Mouse (Mus musculus) gastrocnemius, postnatal 4 days (tissue): ENCODE results near the gene Chpf2. TPM values are rescaled to one million over a fixed set of nuclear protein-coding genes. Genes with fewer than 3 reads are reported as not detected.

Source experiments
- DNase-seq, 2 experiments: peaks; one replicate each; pipeline ENCODE4 v3.0.0; 2021 to 2022; ENCODE audit warnings: low spot score in 2 of 2, mixed read lengths in 2 of 2
- total RNA-seq, 2 experiments: library from RNA; stranded (reverse); gene quantifications; 2 replicates each; pipeline ENCODE4 v1.2.3; 2021

Chpf2 gene
- total RNA-seq, 2 experiments from 2014 or later, result 34.4 to 36.7 TPM

DNA sequence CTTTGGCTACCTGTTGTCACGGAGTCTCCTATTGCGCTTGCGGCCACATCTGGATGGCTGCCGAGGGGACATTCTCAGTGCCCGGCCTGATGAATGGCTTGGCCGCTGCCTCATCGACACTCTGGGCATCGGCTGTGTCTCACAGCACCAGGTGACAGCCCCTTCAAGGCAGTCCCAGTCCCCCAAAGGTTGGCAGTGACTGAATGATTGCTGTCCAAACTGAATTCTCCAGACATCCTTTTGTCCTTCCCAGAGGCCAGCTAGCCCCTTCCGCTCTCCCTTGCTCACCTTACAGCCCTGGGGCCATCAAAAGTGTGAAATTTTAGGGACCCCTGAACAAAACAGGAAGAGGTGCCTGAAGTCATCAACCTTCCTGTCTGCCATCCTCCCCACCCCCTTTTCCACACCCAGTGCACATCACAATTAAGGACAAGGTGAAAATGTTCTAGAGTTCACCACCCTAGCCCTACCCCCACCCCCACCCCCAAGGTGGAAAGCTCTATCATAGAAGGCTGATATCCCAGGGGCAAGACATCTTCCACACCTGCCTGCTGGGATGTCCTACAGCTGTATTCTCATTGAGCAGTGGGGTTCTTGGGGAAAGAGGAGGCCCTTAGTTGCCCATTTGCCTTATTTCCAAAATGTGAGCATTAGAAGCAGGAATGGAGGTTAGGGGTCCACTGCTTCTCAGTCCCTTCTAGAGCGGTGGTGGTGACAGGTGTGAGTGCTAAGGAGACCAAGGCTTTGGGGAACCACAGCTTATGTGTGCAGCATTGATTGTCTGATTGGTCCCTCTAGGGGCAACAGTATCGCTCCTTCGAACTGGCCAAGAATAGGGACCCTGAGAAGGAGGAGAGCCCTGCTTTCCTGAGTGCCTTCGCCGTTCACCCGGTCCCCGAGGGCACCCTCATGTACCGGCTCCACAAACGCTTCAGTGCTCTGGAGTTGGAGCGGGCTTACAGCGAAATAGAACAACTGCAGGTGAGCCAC is 3.3 kb downstream of the Chpf2 start:
- DNase-seq, result no peak

DNA sequence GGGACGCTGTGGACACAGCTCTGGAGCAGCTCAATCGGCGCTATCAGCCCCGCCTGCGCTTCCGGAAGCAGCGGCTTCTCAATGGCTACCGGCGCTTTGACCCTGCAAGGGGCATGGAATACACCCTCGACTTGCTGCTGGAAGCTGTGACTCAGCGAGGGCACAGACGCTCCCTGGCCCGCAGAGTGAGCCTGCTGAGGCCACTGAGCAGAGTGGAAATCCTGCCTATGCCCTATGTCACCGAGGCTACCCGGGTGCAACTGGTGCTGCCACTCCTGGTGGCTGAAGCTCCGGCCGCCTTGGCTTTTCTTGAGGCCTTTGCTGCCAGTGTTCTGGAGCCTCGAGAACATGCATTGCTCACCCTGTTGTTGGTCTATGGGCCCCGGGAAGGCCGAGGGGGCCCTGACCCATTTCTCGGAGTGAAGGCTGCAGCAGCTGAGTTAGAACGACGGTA is 4.8 kb downstream of the Chpf2 start:
- peak in 1 of 2 experiments; percentile 48 for DNase-seq

DNA sequence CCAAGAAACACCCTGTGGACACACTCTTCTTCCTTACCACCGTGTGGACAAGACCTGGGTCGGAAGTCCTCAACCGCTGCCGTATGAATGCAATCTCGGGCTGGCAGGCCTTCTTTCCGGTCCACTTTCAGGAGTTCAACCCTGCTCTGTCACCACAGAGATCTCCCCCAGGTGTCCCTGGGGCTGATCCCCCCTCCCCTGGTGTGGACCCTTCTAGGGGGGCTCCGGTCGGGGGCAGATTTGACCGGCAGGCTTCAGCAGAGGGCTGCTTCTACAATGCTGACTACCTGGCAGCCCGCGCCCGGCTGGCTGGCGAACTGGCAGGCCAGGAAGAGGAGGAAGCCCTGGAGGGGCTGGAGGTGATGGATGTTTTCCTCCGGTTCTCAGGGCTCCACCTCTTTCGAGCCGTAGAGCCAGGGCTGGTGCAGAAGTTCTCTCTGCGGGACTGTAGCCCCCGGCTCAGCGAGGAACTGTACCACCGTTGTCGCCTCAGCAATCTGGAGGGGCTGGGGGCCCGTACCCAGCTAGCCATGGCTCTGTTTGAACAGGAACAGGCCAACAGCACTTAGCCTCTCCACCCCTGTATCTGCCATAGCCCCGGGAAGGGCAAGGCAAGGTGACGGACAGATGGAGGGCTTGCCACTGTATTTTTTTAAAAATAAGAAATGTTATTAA is 5.4 kb downstream of the Chpf2 start:
- no peak for DNase-seq

DNA sequence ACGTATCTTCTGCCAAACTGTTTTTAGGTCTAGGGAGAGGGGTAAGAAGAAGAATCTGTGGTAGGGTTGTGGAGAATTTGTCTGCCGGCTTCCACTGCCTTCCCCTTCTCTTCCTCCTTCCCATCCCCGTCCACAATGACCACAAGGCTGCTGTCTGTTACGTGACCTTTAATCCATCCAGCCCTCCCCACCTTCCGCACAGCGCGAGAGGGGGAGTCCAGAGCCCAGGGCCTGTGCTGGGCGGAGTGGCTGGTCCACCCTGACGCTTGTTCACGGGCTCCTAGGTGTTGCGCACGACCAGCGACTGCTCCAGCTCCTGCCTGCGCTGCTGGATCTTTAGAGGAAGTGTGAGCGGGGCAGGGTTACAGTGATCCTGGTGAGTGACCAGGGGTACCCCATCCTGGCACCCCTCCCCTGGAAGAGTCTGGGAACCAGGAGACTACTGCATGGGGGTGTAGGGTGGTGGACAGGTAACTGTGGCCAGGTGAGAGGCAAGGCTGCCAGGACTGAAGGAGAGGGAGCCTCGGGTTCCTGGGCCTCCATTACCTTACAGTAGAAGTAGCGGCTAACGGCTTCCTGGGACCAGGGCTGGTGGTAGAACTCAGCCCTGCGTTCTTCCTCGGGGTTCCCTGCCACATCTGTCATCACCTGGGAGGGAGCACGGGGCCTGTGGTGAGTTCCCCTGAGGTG is 6.1 kb downstream of the Chpf2 start:
- no peak for DNase-seq

DNA sequence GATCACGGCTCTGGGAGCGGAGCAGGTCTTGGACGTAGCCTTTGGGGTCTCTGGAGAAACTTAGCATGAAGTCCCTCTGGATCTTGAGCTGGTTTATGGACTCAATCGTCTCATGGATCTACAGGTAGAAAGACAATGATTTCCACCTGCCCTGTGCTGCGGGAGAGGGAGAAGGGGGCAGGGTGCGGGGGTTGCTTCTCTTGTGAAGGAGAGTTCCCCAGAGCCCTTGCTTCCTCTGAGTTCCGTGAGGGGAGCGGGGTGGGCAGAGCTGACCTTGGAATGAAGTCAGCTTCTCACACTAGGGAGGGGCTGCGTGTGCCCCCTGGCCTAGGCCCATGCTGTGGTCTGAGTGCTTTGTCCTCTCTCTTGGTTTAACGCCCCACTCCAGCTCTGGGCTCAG is 6.7 kb downstream of the Chpf2 start:
- no peak for DNase-seq

DNA sequence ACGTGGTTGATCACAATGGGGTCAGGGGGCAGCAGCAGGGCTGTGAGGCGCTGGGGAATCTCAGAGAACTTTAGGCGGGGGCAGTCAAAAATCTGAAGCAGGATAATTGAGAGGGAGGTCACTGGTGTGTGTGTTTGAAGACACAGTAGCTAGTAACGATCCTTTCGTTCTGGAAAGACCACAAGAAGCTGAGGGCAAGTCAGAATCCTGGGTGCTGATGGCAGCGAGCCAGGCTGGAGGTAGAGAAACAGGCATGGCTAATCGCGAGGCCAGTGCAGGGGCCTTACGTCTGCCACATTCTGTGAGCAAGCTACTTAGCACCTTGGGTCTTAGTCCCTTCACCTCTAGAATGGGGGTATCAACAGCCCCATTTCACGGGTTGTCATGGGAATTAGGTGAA is 7.4 kb downstream of the Chpf2 start:
- no peak for DNase-seq

DNA sequence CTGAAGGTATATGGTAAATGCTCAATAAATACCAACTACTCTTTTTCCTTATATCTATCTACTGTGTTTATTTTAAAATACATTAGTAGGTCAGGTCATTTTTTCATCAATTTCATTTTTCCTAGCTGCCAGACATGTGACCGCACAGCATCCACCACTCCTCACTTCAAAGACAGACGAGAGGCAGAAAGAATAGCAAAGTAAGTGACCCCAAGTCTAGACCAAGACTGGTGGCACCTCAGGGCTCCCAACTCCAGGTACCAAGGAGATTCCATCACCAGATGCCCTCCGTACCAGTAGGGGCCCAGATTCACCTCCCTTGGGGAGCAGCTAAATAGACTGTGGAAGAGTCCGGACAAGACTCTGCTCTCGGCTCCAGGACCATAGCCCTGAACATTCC is 7.8 kb downstream of the Chpf2 start:
- DNase-seq, result no peak

DNA sequence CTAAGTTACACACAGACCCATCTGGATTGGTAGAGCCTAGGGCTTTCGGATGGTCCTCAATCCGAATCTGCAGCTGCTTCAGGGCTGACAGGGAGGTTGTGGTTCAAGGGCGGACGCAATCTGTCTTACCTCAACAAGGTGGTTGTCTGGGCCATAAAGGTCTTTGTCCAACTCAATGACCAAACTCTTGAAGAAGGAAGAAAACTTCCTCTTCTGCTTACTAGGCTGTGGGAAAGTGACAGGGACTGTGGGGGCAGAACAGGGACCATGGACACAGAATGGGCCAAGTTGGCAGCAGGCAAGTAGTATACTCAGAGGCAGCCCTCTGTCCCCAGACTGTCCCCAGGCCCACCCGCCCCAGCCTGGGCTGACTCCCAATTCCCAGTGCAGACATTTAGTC is 8.7 kb downstream of the Chpf2 start:
- DNase-seq, result no peak

DNA sequence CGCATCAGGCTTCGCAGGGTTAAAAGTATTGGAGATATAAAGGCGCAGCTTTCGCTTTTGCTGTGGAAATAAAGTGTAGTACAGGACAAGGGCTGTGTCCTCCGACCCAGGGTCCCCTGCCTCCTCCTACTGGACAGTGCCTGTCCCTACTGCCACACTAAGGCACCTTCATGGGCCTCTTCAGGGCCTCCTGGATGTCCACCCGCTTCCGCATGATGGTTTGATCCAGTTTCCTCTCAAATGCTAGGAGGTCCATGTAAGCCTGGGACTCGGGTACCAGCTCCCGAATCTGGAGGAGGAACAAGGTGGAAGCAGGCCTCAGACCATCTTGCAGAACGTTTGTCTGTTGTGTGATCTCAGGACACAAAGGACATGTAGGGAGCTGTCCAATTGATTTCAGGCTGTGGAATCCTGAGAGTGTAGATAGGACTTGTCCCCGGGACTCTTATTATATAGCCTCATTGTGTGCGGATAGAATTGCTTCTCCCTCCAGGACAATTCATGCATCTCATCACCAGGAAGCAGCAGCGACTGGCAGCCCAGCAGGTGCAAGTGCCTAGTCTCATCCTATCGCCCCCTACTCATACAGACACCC is 9.3 kb downstream of the Chpf2 start:
- no peak for DNase-seq

DNA sequence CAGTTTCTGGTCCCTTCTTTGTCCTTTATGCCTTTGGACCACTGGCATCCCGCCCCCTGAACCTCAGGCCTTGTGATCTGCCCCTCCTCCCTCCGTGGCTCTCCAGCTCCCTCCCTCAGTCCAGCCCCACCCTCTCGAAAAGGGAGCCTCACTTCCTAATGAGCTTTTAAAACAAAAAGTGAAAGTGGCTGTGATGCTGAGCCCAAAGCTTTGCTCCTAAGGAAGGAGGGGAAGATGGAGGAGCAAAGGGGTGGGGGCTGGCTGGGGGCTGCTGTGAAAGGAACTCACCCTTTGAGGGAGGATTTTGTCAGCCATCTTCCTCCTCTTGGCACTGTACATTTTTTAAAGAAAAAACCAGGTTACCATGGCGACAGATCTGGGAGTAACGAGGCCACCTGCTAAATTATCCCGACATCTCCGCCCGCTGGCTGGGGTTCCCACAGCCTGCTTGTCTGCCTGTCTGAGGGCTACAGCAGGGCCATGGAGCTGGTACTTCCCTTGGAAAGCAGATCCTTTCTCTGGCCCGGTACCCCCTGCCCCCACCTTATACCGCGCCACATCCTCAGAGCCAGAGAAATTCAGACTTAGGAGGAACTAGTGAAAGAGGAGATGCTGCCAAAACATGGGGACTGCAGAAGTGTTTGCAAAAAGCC is 10.1 kb downstream of the Chpf2 start:
- no peak for DNase-seq

DNA sequence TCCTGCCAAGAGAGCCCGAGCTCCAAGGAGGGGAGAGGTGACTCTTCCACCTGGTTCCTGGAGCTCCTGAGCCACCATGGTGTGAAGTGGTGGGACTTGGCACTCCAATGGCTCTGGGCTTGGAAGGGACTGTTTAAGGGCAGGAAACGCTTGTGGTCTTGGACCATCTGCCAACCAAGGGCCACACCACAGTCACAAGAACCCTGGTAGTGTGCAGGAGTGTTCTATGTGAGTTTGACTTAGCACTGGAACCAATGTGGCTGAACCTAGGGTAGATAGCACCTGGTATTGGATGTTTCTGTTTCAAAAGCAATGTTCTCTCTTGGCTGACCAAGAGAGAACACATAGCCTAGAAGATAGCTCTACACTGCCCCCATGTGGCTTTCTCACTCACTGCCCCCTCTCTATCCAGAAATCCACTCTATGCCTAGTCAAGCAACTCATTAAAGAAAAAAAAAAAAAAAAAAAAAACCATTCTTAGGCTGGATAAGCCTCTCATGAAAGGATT is 10.7 kb downstream of the Chpf2 start:
- DNase-seq, result peak; percentile 54 to 72

DNA sequence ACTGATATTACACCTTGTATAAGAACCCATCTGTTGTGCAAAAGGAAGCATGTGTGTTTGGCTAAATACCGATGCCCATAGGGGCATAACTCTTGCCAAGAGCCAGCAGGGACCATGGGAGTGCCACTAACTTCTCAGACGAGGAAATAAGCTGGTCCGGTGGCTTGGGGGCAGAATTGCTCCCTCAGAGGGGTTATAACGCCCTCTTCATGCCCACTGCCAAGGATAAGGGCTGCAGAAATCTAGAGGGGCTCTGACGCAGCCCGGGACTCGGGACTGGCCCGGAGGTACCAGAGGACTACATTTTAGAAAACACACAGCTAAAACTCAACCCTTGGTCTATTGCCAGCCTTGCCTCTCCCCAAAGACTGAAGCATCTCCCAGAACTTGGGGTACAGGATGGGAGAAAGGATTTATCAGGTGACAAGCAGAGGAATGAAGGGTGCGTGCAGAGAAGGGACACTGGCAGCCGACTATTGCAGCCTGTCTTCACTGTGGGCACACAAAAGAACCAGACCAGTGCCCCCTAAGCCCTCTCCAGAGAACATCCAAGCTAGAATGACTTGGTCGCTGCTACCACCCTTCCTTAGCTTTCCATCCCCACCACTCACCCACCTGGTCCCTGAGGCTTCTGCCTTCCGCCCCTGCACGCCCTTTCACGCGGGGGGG is 11.5 kb downstream of the Chpf2 start:
- no peak for DNase-seq

DNA sequence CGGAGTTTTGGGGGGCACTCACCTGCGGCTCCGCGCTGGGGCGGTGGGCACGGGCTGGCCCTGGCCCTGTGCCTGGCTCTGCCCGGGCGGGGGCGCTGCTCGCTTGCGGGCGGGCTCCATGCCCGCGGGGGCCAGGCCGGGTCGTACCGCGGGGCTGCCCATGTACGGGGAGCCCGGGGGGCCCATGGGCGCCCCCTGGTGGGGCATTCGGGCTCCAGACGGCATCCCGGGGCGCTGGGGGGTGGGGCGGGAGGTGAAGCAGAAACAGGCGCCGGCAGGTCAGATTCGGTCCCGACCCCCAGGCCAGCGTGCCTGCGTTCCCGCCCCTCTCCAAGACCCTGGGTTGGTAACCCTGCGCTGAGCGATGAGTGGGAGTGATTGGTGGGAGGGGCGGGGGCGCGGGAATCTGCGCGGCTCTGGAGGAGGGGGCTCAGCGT is 12.0 kb downstream of the Chpf2 start:
- DNase-seq, result peak; percentile 72 to 78

DNA sequence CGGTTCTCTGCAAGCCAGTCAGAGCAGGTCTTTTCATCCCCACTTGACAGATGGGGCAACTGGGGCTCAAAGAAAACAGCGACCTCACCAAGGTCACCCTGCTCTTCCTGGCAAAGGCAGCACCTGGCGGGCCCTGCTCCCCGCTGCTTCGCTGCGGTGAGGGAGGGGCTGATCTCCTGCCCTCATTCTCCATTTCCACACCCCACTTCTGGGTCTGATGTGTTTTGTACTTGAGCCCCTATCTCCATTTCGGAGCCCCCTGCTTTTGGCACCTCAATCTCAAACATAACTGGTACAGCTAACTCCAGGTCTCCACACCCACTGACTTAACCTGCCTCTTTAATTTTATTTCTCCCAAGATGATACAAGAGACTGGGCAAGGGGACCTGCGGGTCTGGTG is 12.6 kb downstream of the Chpf2 start:
- no peak for DNase-seq

DNA sequence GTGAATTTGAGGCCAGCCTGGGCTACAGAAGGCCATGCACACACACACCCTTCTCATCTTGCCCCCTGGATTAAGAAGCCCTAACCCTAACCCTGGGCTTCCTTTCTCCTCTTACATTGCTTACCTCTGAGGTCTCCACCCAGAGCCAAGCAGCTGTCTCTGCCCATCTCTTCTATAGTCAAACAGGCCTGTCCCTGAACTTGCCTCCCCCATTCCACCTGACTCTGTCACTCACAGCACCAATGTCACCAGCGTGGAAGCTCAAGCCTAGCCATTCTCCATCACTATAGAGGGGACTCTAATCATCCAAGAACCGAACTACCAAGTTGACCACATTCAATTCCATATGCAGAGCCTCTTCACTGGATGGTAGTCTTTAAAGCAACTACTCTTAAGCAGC is 13.7 kb downstream of the Chpf2 start:
- DNase-seq, result peak in 1 of 2 experiments; percentile 68

DNA sequence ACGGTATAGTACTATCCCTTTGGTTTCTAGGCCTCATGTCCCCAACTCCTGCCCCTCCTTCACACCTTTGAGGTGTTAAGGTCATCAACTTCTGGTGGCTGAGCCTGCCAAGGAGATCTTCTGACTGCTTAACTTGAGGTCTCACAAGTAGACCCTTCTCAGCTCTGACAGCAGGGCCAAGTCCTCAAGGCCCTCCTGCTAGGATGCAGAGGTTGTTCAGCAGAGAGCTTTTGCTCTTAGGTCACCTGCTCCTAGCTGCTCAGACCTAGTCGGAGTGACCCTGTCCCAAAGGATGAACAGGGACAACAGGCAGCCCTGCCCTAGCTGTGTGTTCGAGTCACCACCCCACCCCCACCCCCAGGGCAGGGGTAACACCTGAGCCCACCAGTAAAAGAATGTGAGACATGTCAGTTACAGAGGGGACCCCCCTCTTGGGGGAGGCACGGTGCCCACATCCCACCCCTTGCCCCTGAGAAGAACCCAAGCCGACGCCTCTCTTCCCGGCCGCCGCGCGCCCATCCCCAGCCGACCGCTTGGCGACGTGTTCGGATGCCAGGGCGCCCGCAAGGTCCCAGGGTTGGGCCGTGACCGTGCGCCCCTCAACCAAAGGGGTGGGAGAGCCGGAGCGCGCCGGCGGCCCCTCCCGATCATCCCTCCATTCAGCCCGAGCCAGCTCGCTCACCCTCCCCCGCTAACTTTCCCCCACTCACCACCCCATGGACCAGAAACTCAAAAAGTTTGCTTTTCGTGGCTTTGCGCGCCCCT is 14.7 kb downstream of the Chpf2 start:
- peak; percentile 44 to 58 for DNase-seq

DNA sequence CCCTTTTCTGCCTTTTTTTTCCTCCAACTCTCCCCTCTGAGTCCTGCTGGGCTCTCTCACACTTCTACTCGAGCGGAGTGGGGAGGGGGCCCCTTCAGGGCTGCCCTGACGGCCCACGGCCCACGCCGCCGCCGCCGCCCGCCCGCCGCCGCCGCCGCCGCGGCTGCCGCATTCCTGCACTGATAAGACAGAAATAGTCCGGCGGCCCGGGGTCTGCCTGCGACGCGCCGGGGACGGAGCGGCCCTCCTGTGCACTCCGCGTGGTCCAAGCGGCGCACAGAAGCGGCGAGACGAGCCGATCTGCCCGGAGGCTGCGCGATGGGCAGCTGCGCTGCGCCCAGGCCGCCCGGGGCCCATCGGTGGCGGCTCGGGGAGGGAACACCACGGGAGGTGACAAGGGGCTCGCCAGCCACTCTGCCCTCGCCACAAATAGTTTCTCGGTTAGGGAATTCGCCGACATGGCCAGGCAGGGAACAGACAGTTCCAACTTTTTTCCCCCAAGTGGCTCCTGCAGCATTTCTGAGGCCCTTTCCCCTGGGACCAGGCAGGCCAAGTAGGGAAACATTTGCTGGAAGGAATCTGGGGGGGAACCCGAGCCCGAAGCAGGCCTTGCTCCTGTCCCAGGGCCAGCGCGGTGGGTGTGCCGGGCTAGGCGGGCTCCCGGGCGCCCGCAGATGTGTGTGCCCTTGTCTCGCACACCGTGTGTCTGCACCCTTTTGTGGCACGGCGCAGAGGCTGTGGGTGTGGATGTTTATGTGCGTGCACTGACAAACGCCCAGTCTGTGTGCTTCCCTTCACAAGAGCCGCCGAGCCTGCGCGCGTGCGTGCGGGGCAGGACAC is 15.6 kb downstream of the Chpf2 start:
- DNase-seq, result peak; percentile 69 to 81

DNA sequence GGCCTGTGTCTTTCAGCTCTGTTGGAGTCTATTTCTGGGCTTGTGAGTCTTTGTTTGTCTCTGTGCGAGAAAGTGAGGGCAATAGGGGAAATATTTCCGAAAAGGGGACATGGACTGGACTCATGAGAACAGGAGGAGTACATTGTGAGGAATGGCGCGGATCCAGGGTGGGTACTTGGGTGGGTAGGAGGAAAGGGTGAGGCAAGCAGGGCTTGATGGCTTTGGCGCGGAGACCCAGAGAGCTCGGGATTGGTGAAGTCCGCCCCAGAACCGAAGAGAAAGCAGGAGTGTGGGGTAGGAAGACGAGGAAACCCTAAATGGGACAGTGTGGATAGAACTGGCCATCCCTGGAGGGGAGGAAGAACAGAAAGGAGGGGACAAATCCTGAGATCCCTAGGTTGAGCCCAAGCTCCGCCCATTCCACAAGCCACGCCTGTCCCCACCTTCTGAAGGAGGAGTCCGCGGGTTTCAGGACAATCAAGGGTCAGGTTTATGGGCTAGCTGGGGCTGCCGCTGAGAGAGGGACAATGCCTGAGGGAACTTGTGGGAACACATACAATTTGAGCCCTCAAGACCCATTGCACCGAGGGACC is 16.3 kb downstream of the Chpf2 start:
- DNase-seq, result peak; percentile 49 to 87
